In the genomic region with DNA sequence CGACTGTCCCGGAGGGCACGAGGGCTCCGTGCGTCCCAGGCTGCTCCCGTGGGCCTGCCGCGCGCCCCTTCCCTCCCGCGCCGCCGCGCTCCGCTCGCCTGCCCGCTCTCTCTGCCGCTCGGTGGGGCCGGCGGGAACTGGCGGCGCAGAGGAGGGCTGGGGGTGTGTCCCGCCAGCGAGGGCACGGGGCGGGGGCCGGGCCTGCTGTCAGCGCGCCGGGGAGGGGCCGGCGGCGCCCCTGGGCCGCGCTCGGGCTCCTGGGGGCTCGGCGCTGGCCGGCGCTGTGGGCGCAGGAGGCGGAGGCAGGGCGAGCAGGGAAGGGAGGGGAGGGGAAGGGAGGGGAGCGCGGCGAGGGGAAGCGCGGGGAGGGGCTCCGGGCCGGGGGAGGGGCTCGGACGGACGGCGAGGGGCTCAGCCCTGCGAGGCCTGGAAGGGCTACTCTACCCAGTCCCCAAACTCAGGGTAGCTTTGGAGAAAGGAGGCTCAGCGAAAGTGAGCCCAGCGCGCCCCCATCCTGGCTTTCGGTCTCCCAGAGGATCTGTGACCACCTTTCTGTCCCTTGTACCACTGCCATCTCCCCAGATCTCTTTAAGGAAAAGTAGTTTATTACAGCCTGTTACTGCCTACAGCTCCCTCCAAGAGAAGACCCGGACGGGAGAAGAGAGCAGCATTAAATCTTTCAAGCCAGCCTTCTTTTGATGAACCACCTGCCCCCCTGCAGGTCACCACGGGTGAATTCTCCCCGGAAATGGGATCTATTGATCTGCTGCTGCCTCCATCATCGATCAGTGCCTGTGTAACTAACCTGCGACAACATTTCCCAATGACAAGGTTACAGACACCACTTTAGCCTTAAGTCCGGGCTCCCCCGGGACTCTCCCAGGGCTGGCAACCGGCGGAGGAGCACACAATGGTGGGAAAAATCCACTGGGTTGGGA, we compare ENCODE assay signal across 8 mouse cellular contexts. TPM values are rescaled to one million over a fixed set of nuclear protein-coding genes. Genes with fewer than 3 reads are reported as not detected.
DNase-seq lines count a peak whose midpoint lies in the region; ATAC-seq and TF ChIP-seq lines count a peak whose summit lies in the region.

Gene Sh3pxd2a (minus strand): TSS at position 98 of the 938 bp plus-strand sequence.

- no peaks in the 10 kb centered on the region for H3K36me3 ChIP-seq in intestine, embryonic 14.5 days (ENCODE audit: control insufficient read depth, insufficient read depth, low read length)
- peaks cover 6% of the 10 kb centered on the region; the same call in 1 of the 2 replicates for H3K36me3 ChIP-seq in liver, embryonic 12.5 days
- no peaks in the 10 kb centered on the region for H3K36me3 ChIP-seq in neural tube, embryonic 11.5 days (ENCODE audit: control insufficient read depth, insufficient read depth, low read length)

- peak in 1 of 2 experiments; percentile 29 for DNase-seq in left cerebral cortex, adult 2 months (ENCODE audit: extremely low spot score in 1 of 2, low spot score in 2 of 2)
- DNase-seq in left cerebral cortex, adult 11 months (ENCODE audit: low spot score) = no peak
- DNase-seq in gonadal fat pad, adult 2 months (ENCODE audit: low read depth) = no peak
- peak; percentile 91 for DNase-seq in intestine, embryonic 14.5 days (ENCODE audit: low spot score)
- DNase-seq in neural tube, embryonic 11.5 days (ENCODE audit: low spot score) = peak; percentile 85
- DNase-seq in cerebellum, adult 8-10 months = no peak

- WGBS in intestine, embryonic 14.5 days = 1% methylated on average over 50 of the region's 70 CpGs
- 2% methylated on average over 53 of the region's 70 CpGs for WGBS in liver, embryonic 12.5 days (ENCODE audit: insufficient replicate concordance)
- WGBS in neural tube, embryonic 11.5 days = 1% methylated on average over 61 of the region's 70 CpGs

- no peaks in the 10 kb centered on the region for H3K9me3 ChIP-seq in intestine, embryonic 14.5 days (ENCODE audit: control insufficient read depth, low read length)
- 0 out of 2 replicates have a peak, but pooled peaks cover 3% of the 10 kb centered on the region for H3K9me3 ChIP-seq in liver, embryonic 12.5 days (replicated peaks)
- H3K9me3 ChIP-seq in neural tube, embryonic 11.5 days (ENCODE audit: control insufficient read depth, low read length) = no peaks in the 10 kb centered on the region

- H3K27me3 ChIP-seq in intestine, embryonic 14.5 days (replicated peaks; ENCODE audit: control insufficient read depth, insufficient read depth, low read length) = no peaks in the 10 kb centered on the region
- peaks cover 38% of the 10 kb centered on the region for H3K27me3 ChIP-seq in liver, embryonic 12.5 days (replicated peaks)
- no peaks in the 10 kb centered on the region for H3K27me3 ChIP-seq in neural tube, embryonic 11.5 days (ENCODE audit: control insufficient read depth, insufficient read depth, low read length)

- H3K9ac ChIP-seq in intestine, embryonic 14.5 days (ENCODE audit: low read length) = peak within 1 kb of the TSS; percentile 83
- H3K9ac ChIP-seq in liver, embryonic 12.5 days = peak within 1 kb of the TSS; percentile 86
- peak within 1 kb of the TSS; percentile 63 for H3K9ac ChIP-seq in neural tube, embryonic 11.5 days (ENCODE audit: low read length)

- peak within 1 kb of the TSS; percentile 74 for H3K4me3 ChIP-seq in left cerebral cortex, adult 2 months
- peak within 1 kb of the TSS; percentile 64 for H3K4me3 ChIP-seq in intestine, embryonic 14.5 days (ENCODE audit: low read depth, low read length)
- peak within 1 kb of the TSS; percentile 71 for H3K4me3 ChIP-seq in liver, embryonic 12.5 days
- peak within 1 kb of the TSS; percentile 56 for H3K4me3 ChIP-seq in neural tube, embryonic 11.5 days (ENCODE audit: low read depth, low read length)

- intact Hi-C loops in left cerebral cortex, adult 2 months (cut with DNase I) = loop anchor here (1.0 kb wide), 1 partner anchor 108 kb away; no protein-coding TSS in a partner anchor

- TF ChIP-seq CTCF in left cerebral cortex, adult 2 months (IDR thresholded peaks at IDR 0.05) = no peak; the same call in 1 of the 2 replicates

- peak within 1 kb of the TSS; percentile 83 for H3K4me2 ChIP-seq in intestine, embryonic 14.5 days (ENCODE audit: low read length)
- H3K4me2 ChIP-seq in liver, embryonic 12.5 days = peak within 1 kb of the TSS; percentile 96
- peak within 1 kb of the TSS; percentile 87 for H3K4me2 ChIP-seq in neural tube, embryonic 11.5 days (ENCODE audit: low read depth)

- peak; percentile 29 for ATAC-seq in common myeloid progenitor, adult 5-6 weeks (replicated peaks; ENCODE audit: low read depth, poor library complexity, severe bottlenecking)
- peak; percentile 94 for ATAC-seq in intestine, embryonic 14.5 days (replicated peaks; ENCODE audit: low FRiP score, low TSS enrichment, low read depth)
- peak; percentile 80 for ATAC-seq in liver, embryonic 12.5 days
- ATAC-seq in neural tube, embryonic 11.5 days (ENCODE audit: insufficient read depth, low FRiP score, low TSS enrichment) = peak; percentile 89

- peak within 1 kb of the TSS; percentile 64 for H3K27ac ChIP-seq in left cerebral cortex, adult 2 months
- peak within 1 kb of the TSS; percentile 82 for H3K27ac ChIP-seq in intestine, embryonic 14.5 days (ENCODE audit: low read depth)
- H3K27ac ChIP-seq in liver, embryonic 12.5 days = peak within 1 kb of the TSS; percentile 79
- H3K27ac ChIP-seq in neural tube, embryonic 11.5 days (ENCODE audit: low read depth, low read length) = peak within 1 kb of the TSS; percentile 87

- H3K4me1 ChIP-seq in intestine, embryonic 14.5 days (replicated peaks; ENCODE audit: control insufficient read depth, insufficient read depth, low read length) = peaks cover 26% of the 10 kb centered on the region
- peaks cover 58% of the 10 kb centered on the region for H3K4me1 ChIP-seq in liver, embryonic 12.5 days
- H3K4me1 ChIP-seq in neural tube, embryonic 11.5 days (ENCODE audit: control insufficient read depth, insufficient read depth, low read length) = 0 out of 2 replicates have a peak, but pooled peaks cover 4% of the 10 kb centered on the region

RNA-seq across cellular contexts. Expression of gene Sh3pxd2a, which starts in this region (rescaled TPM):
- total RNA-seq in left cerebral cortex, adult 2 months (2021) = 10 to 100 TPM; 30.2 to 36.8 TPM
- total RNA-seq in common myeloid progenitor, adult 5-6 weeks (2017) = 1.6 and 2.1 TPM in 2 replicates
- polyA plus RNA-seq in gonadal fat pad, adult 2 months (2012; rRNA removed) = 45.5 and 48.1 TPM in 2 replicates
- 8.8 and 8.9 TPM in 2 replicates for polyA plus RNA-seq in intestine, embryonic 14.5 days (2014; fragmentation: Nextera tagmentation; extraction: Ambion mirVana)
- 1.1 and 1.6 TPM in 2 replicates for polyA plus RNA-seq in liver, embryonic 12.5 days (2016; fragmentation: Nextera tagmentation; extraction: Ambion mirVana)
- polyA plus RNA-seq in neural tube, embryonic 11.5 days (2014; fragmentation: Nextera tagmentation; extraction: Ambion mirVana) = 4.7 and 5.7 TPM in 2 replicates

Comparison
In these comparisons a context has a peak if more than half of its experiments do, and no peak if none do; other contexts are left out.
1. RNA of gene Sh3pxd2a (total RNA-seq): 30.2 to 36.8 TPM in left cerebral cortex, adult 2 months; 1.6 to 2.1 TPM in common myeloid progenitor, adult 5-6 weeks; every median in the first group is over 10 times any median in the second.
2. DNase-seq: peak in intestine, embryonic 14.5 days (single experiment) and neural tube, embryonic 11.5 days (single experiment); none in left cerebral cortex, adult 11 months (single experiment), gonadal fat pad, adult 2 months (single experiment) and cerebellum, adult 8-10 months (single experiment).
3. ATAC-seq: peak in every context shown above with its lines; median percentile 94 in intestine, embryonic 14.5 days; 89 in neural tube, embryonic 11.5 days; 80 in liver, embryonic 12.5 days; 29 in common myeloid progenitor, adult 5-6 weeks.
4. Peak in every context shown above with its lines, with median percentiles within 50 percentile points of each other: H3K27ac ChIP-seq, H3K4me3 ChIP-seq, H3K4me2 ChIP-seq and H3K9ac ChIP-seq.